Mouse (Mus musculus): ENCODE results near the gene Tmem136.

GRCm38 (mm10) chr9:43061545-43061944, 54.8 kb downstream of the Tmem136 start:
- TF ChIP-seq MAFK (IDR thresholded peaks at IDR 0.05; ENCODE audit: insufficient read depth, low read depth, low read length) (no peak), ZC3H11A (IDR thresholded peaks at IDR 0.05; ENCODE audit: borderline replicate concordance, low read depth, low read length) (no peak), HCFC1 (IDR thresholded peaks at IDR 0.05; ENCODE audit: borderline replicate concordance, insufficient read depth, low read length) (no peak)

Data from ES-E14 (cell line).